13 mouse cellular contexts compared by ENCODE assay signal in genomic region chr13:71529397-71530122, GRCm38 (mm10).
DNase-seq lines count a peak whose midpoint lies in the region; ATAC-seq and TF ChIP-seq lines count a peak whose summit lies in the region.
"Had no signal": no experiment of that assay in that cellular context is flagged by ENCODE, and none has a peak within 500 bp of the region (broad histone marks: within the 10 kb centered on the region; RNA-seq: fewer than 3 reads in every experiment).

No protein-coding gene starts in this region.

- peak; percentile 46 for DNase-seq in lung, postnatal 0 days (ENCODE audit: low spot score)
- no peak for DNase-seq in lung, postnatal 36 days
- DNase-seq in embryo, embryonic 10.5 days (ENCODE audit: low spot score): peak; percentile 58
- peak; percentile 32 for DNase-seq in mesoderm, embryonic 11.5 days (ENCODE audit: low read depth, low spot score)
- no peak for DNase-seq in heart, postnatal 10 days
- no peak for DNase-seq in cerebellum, adult 8-10 months
- DNase-seq: cerebellum, postnatal 36 days; layer of hippocampus, postnatal 36 days; liver, embryonic 13.5 days; thymus, postnatal 36 days had no signal

- TF ChIP-seq CTCF in lung, postnatal 0 days (IDR thresholded peaks at IDR 0.05): no peak

- H3K9me3 ChIP-seq in kidney, embryonic 15.5 days (replicated peaks): no peaks in the 10 kb centered on the region
- H3K9me3 ChIP-seq in kidney, embryonic 14.5 days (ENCODE audit: control insufficient read depth, low read length): no peaks in the 10 kb centered on the region
- no peaks in the 10 kb centered on the region for H3K9me3 ChIP-seq in lung, postnatal 0 days (ENCODE audit: low read length)
- H3K9me3 ChIP-seq: forebrain, embryonic 15.5 days; liver, embryonic 13.5 days had no signal

- H3K27me3 ChIP-seq in kidney, embryonic 15.5 days: no peaks in the 10 kb centered on the region
- H3K27me3 ChIP-seq in kidney, embryonic 14.5 days (ENCODE audit: control insufficient read depth, insufficient read depth, low read length): no peaks in the 10 kb centered on the region
- H3K27me3 ChIP-seq in lung, postnatal 0 days (replicated peaks; ENCODE audit: insufficient read depth, low read length): no peaks in the 10 kb centered on the region
- H3K27me3 ChIP-seq: forebrain, embryonic 15.5 days; liver, embryonic 13.5 days had no signal

- H3K36me3 ChIP-seq in kidney, embryonic 15.5 days: no peaks in the 10 kb centered on the region
- H3K36me3 ChIP-seq in kidney, embryonic 14.5 days (ENCODE audit: control insufficient read depth, insufficient read depth, low read length): no peaks in the 10 kb centered on the region
- H3K36me3 ChIP-seq in lung, postnatal 0 days (ENCODE audit: insufficient read depth, low read length): no peaks in the 10 kb centered on the region
- H3K36me3 ChIP-seq: forebrain, embryonic 15.5 days; liver, embryonic 13.5 days had no signal

- no peak for TF ChIP-seq EP300 in lung, postnatal 0 days (IDR thresholded peaks at IDR 0.05)

- no peak overlapping the region for H3K4me2 ChIP-seq in kidney, embryonic 15.5 days
- H3K4me2 ChIP-seq in kidney, embryonic 14.5 days (replicated peaks; ENCODE audit: low read depth, low read length): no peak overlapping the region
- no peak overlapping the region for H3K4me2 ChIP-seq in lung, postnatal 0 days (replicated peaks; ENCODE audit: low read depth, low read length)
- H3K4me2 ChIP-seq: forebrain, embryonic 15.5 days; liver, embryonic 13.5 days had no signal

- WGBS in kidney, embryonic 15.5 days: 47% methylated on average over 14 of the region's 14 CpGs
- WGBS in kidney, embryonic 14.5 days: 51% methylated on average over 14 of the region's 14 CpGs
- 43% methylated on average over 14 of the region's 14 CpGs for whole genome bisulfite sequencing in lung, postnatal 0 days

- peaks cover 5% of the 10 kb centered on the region; the same call in 1 of the 2 replicates for H3K4me1 ChIP-seq in kidney, embryonic 15.5 days
- H3K4me1 ChIP-seq in kidney, embryonic 14.5 days (ENCODE audit: control insufficient read depth, insufficient read depth, low read length): no peaks in the 10 kb centered on the region
- no peaks in the 10 kb centered on the region; the same call in 1 of the 2 replicates for H3K4me1 ChIP-seq in lung, postnatal 0 days (ENCODE audit: insufficient read depth, low read depth, low read length)
- H3K4me1 ChIP-seq: forebrain, embryonic 15.5 days; liver, embryonic 13.5 days had no signal

- ATAC-seq in kidney, embryonic 15.5 days (replicated peaks; ENCODE audit: low FRiP score): peak; percentile 70; the same call in 1 of the 2 replicates
- no peak for ATAC-seq in kidney, embryonic 14.5 days (ENCODE audit: low FRiP score, low TSS enrichment)
- peak; percentile 71 for ATAC-seq in lung, postnatal 0 days
- ATAC-seq: forebrain, embryonic 15.5 days had no signal

- intact Hi-C loops in heart, postnatal 10 days (cut with DNase I): loop anchor here (10.0 kb wide), 1 partner anchor 165 kb away; no protein-coding TSS in a partner anchor

- no peak overlapping the region for H3K27ac ChIP-seq in kidney, embryonic 15.5 days
- no peak overlapping the region for H3K27ac ChIP-seq in kidney, embryonic 14.5 days (ENCODE audit: low read depth, low read length)
- H3K27ac ChIP-seq in lung, postnatal 0 days (ENCODE audit: low read length): no peak overlapping the region
- H3K27ac ChIP-seq: forebrain, embryonic 15.5 days; liver, embryonic 13.5 days had no signal

- H3K4me3 ChIP-seq in kidney, embryonic 15.5 days (replicated peaks): no peak overlapping the region
- no peak overlapping the region for H3K4me3 ChIP-seq in kidney, embryonic 14.5 days (ENCODE audit: low read length)
- H3K4me3 ChIP-seq in lung, postnatal 0 days (ENCODE audit: low read depth, low read length): no peak overlapping the region
- H3K4me3 ChIP-seq: forebrain, embryonic 15.5 days; liver, embryonic 13.5 days had no signal

- no peak overlapping the region for H3K9ac ChIP-seq in kidney, embryonic 15.5 days
- H3K9ac ChIP-seq in kidney, embryonic 14.5 days (ENCODE audit: low read depth, low read length): no peak overlapping the region
- H3K9ac ChIP-seq in lung, postnatal 0 days (replicated peaks; ENCODE audit: low read depth): no peak overlapping the region
- H3K9ac ChIP-seq: forebrain, embryonic 15.5 days; liver, embryonic 13.5 days had no signal

Comparison
In these comparisons a context has a peak if more than half of its experiments do, and no peak if none do; other contexts are left out.
1. DNase-seq: peak in lung, postnatal 0 days (single experiment), embryo, embryonic 10.5 days (single experiment) and mesoderm, embryonic 11.5 days (single experiment); none in lung, postnatal 36 days (single experiment), heart, postnatal 10 days (0 of 2) and cerebellum, adult 8-10 months (single experiment).